Mouse (Mus musculus): ENCODE data around the gene Ceacam9. TPM values are rescaled to one million over a fixed set of nuclear protein-coding genes. Genes with fewer than 3 reads are reported as not detected.

The Ceacam9 gene
- polyA plus RNA-seq, 1 experiment from 2014 or later: not detected

DNA sequence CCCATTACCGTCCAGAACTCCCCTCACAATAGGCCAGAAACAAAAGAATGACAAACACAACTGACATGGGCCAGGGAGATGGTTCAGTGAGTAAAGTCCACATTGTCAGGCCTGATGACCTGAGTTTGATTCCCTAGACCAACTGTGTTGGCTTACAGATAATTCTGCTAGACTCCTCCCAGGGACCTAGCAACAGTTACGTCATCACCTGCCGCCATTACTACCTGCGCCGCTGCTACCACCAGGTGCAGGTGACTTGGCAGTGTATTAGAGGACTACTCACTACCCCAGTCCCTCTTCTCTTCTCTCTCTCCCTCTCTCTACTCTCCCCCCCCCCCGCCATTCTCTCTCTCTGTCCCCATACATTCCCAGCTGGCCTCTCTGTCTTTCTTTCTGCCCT lies 9.1 kb downstream of the Ceacam9 start:
- Histone ChIP-seq H3K4me2 (ENCODE audit: low read depth) (no peak overlapping the region), H3K9ac (ENCODE audit: low read length) (no peak overlapping the region), H3K4me1 (ENCODE audit: control insufficient read depth, insufficient read depth, low read length) (no peaks in the 10 kb centered on the region), H3K27ac (ENCODE audit: low read depth, low read length) (no peak overlapping the region), H3K9me3 (ENCODE audit: control insufficient read depth, low read length) (no peaks in the 10 kb centered on the region), H3K36me3 (ENCODE audit: control insufficient read depth, insufficient read depth, low read length) (no peaks in the 10 kb centered on the region), H3K4me3 (ENCODE audit: low read depth, low read length) (no peak overlapping the region), H3K27me3 (ENCODE audit: control insufficient read depth, insufficient read depth, low read length) (no peaks in the 10 kb centered on the region)
- 94% methylated on average over 5 of the region's 6 CpGs for WGBS
- DNase-seq (ENCODE audit: low spot score) (no peak), ATAC-seq (ENCODE audit: insufficient read depth, low FRiP score, low TSS enrichment) (no peak)

DNA sequence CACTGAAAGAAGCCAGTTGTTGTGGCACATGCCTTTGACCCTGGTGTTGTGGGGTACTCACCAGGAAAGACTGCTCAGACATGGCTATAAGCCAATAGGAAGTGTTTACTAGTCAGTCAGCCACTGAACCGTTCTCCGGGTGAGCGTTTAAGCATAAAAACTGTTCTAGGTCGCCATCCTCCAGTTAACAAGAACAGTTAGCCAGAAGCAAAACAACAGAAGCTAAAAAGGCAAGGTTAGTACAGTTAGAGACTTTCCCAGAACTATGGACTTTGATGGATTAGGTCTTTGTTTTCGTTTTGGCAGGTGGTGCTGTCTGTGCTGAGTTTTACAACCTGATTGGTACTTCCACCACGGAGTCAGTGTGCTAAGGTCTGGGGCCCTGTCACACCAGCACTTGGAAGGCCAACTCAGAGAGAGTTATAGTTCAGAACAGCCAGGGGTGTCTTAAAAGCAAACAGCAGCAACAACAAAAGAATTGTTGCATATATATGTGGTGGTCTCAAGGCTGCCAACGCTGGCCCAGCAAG lies 10.2 kb downstream of the Ceacam9 start:
- no peak overlapping the region for H3K27ac ChIP-seq (ENCODE audit: low read depth, low read length)
- no peak for ATAC-seq (ENCODE audit: insufficient read depth, low FRiP score, low TSS enrichment)

DNA sequence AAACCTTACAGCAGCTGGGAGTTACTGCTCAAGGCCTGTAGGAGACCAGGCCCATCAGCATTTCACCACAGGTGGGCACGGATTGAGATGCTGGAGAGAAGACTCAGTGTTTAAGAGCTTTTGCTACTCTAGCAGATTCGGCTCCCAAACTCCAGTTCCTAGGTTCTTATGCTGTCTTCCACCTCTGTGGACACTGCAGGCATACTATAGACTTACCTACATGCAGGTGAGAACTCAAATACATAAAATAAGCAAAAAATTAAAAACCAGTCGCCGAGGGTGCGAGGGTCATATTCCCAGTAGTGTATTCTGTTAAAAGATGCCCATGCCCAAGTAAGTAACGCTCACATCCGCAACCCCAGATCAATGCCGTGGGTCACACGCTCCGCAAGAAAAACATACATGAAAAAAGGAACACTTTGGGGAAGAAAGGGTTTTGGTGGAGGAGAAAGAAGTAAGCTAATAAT lies 15.9 kb downstream of the Ceacam9 start:
- Histone ChIP-seq H3K27ac (ENCODE audit: low read depth, low read length) (no peak overlapping the region), H3K4me3 (ENCODE audit: low read depth, low read length) (peak overlapping the region; percentile 74; the same call in 1 of the 2 replicates), H3K4me1 (ENCODE audit: control insufficient read depth, insufficient read depth, low read length) (peaks cover 6% of the 10 kb centered on the region), H3K4me2 (ENCODE audit: low read depth) (peak overlapping the region; percentile 32), H3K9me3 (ENCODE audit: control insufficient read depth, low read length) (no peaks in the 10 kb centered on the region), H3K9ac (ENCODE audit: low read length) (no peak overlapping the region), H3K36me3 (ENCODE audit: control insufficient read depth, insufficient read depth, low read length) (no peaks in the 10 kb centered on the region), H3K27me3 (ENCODE audit: control insufficient read depth, insufficient read depth, low read length) (no peaks in the 10 kb centered on the region)
- no peak for DNase-seq (ENCODE audit: low spot score)
- 41% methylated on average over 10 of the region's 10 CpGs for WGBS
- ATAC-seq (ENCODE audit: insufficient read depth, low FRiP score, low TSS enrichment): peak; percentile 28; the same call in 1 of the 2 replicates

More for the DNA sequence above, 10.2 kb downstream of the Ceacam9 start:
- Histone ChIP-seq H3K4me2 (ENCODE audit: low read depth) (no peak overlapping the region), H3K36me3 (ENCODE audit: control insufficient read depth, insufficient read depth, low read length) (no peaks in the 10 kb centered on the region), H3K4me3 (ENCODE audit: low read depth, low read length) (no peak overlapping the region), H3K27me3 (ENCODE audit: control insufficient read depth, insufficient read depth, low read length) (no peaks in the 10 kb centered on the region), H3K9me3 (ENCODE audit: control insufficient read depth, low read length) (no peaks in the 10 kb centered on the region), H3K9ac (ENCODE audit: low read length) (no peak overlapping the region), H3K4me1 (ENCODE audit: control insufficient read depth, insufficient read depth, low read length) (no peaks in the 10 kb centered on the region)
- WGBS: 38% methylated on average over 7 of the region's 7 CpGs
- DNase-seq (ENCODE audit: low spot score): no peak

DNA sequence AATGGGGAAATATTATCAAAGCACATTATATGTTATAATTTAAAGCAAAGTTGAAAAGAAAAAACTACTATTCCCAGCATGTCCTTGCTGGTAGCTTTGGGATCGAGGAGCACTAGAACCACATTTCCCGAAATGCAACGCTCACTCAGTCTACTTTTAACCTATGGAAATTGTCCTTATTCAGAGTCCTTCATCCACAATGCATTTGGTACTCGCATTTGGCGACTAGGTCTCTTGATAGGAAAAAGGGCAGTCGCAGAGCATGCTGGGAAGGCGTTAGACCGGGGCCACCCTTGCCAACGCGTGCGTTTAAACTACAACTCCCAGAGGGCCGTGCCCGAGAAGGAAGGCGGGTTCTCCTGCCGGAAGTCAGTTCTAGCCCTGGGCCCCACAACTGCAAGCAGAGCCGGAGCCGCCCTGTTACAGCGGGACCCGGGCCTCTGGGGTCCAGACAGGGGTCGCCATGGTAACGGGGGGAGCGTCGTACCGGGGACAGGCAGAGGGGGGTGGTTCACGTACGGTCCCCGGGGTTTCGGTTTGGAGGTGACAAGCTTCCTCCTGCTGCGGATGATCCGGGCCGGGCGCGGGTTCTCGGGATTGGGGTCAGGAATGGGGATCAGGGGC lies 16.5 kb downstream of the Ceacam9 start, which contains the start of gene Ap2s1:
Gene Ap2s1, plus strand, starts transcription at position 338 of the 624 bp plus-strand sequence.
- no peaks in the 10 kb centered on the region; the same call in 1 of the 2 replicates for H3K36me3 ChIP-seq (ENCODE audit: control insufficient read depth, insufficient read depth, low read length)
- peak; percentile 98 for ATAC-seq (ENCODE audit: insufficient read depth, low FRiP score, low TSS enrichment)
- peak; percentile 97 for DNase-seq (ENCODE audit: low spot score)
- H3K4me1 ChIP-seq (ENCODE audit: control insufficient read depth, insufficient read depth, low read length): peaks cover 6% of the 10 kb centered on the region
- under 1% methylated on average over 34 of the region's 34 CpGs for WGBS
- peak within 1 kb of the TSS; percentile 70 for H3K9ac ChIP-seq (ENCODE audit: low read length)
- H3K4me2 ChIP-seq (ENCODE audit: low read depth): peak within 1 kb of the TSS; percentile 55
- H3K27me3 ChIP-seq (ENCODE audit: control insufficient read depth, insufficient read depth, low read length): no peaks in the 10 kb centered on the region
- H3K27ac ChIP-seq (ENCODE audit: low read depth, low read length): no peak within 1 kb of the TSS
- H3K9me3 ChIP-seq (ENCODE audit: control insufficient read depth, low read length): no peaks in the 10 kb centered on the region
- H3K4me3 ChIP-seq (ENCODE audit: low read depth, low read length): peak within 1 kb of the TSS; percentile 74

DNA sequence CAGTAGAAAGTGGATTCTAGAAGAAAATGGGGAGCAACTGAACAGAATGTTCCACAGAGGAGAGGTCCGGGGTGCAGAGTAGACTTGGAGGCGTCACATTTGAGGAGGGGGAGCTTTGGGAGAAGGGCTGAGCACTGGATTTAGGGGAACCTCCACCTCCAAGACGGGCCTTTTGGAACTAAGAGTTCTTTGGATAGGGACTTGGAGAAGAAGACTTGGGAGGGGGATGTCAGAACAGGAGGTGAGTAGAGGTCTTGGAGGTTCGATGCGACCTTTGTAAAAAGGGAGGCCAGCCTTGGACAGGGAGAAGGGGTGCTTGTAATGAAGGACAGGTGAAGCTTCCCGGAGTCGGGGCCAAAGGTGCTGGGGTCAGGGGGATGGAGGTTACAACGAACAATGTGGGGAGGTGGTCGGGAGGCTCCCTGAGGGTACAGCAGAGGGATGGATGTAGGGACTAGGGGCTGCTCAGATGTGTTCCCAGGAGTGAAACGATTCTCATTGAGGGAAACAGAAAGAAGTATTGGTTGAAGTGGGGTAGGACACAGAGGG lies 17.4 kb downstream of the Ceacam9 start:
- peak overlapping the region; percentile 55 for H3K4me2 ChIP-seq (ENCODE audit: low read depth)
- DNase-seq (ENCODE audit: low spot score) (no peak), ATAC-seq (ENCODE audit: insufficient read depth, low FRiP score, low TSS enrichment) (0 out of 2 replicates have a peak, but pooled peaks have one; percentile 6)
- WGBS: 64% methylated on average over 10 of the region's 10 CpGs
- no peak overlapping the region for H3K27ac ChIP-seq (ENCODE audit: low read depth, low read length)
- H3K27me3 ChIP-seq (ENCODE audit: control insufficient read depth, insufficient read depth, low read length): no peaks in the 10 kb centered on the region
- peak overlapping the region; percentile 74 for H3K4me3 ChIP-seq (ENCODE audit: low read depth, low read length)
- H3K36me3 ChIP-seq (ENCODE audit: control insufficient read depth, insufficient read depth, low read length): peaks cover 4% of the 10 kb centered on the region; the same call in 1 of the 2 replicates
- H3K9ac ChIP-seq (ENCODE audit: low read length): peak overlapping the region; percentile 70
- H3K9me3 ChIP-seq (ENCODE audit: control insufficient read depth, low read length): no peaks in the 10 kb centered on the region
- peaks cover 6% of the 10 kb centered on the region for H3K4me1 ChIP-seq (ENCODE audit: control insufficient read depth, insufficient read depth, low read length)

DNA sequence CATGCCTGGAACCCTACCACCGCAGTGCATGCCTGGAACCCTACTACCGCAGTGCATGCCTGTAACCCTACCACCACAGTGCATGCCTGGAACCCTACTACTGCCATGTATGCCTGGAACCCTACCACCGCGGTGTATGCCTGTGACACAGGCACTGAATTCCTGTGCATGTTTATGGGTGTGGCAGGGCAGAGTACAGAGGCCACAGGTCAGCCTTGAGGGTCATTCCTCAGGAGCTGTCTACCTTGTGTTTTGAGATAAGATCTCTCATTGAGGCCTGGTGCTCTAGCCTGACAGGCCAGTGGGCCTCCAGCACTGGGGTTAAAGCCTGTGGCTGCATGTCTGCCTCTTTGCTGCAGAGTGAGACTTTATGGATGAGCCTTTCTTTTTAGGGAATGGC lies 23.6 kb downstream of the Ceacam9 start:
- Histone ChIP-seq H3K27me3 (ENCODE audit: control insufficient read depth, insufficient read depth, low read length) (no peaks in the 10 kb centered on the region), H3K9ac (ENCODE audit: low read length) (no peak overlapping the region), H3K4me2 (ENCODE audit: low read depth) (no peak overlapping the region), H3K4me3 (ENCODE audit: low read depth, low read length) (no peak overlapping the region), H3K4me1 (ENCODE audit: control insufficient read depth, insufficient read depth, low read length) (no peaks in the 10 kb centered on the region), H3K36me3 (ENCODE audit: control insufficient read depth, insufficient read depth, low read length) (peaks cover 4% of the 10 kb centered on the region), H3K27ac (ENCODE audit: low read depth, low read length) (no peak overlapping the region), H3K9me3 (ENCODE audit: control insufficient read depth, low read length) (no peaks in the 10 kb centered on the region)
- DNase-seq (ENCODE audit: low spot score) (no peak), ATAC-seq (ENCODE audit: insufficient read depth, low FRiP score, low TSS enrichment) (no peak)
- WGBS: 91% methylated on average over 4 of the region's 4 CpGs

DNA sequence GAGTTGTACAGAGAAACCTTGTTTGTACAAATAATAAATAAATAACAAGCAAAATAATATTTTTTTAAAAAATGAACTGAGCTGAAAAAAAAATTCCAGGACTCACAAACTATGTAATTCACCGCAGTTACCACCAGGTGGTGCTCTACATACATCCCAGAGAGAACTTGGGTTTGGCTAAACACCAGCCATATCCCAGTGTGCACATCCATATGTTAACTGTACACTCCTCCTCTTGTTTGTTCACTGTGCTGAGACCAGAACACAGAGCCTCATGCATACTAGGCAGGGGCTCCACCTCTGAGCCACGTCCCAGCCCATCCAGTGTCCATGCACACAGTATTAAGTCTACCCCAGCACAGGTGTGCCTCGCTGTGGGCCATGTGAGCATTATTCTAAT lies 24.4 kb downstream of the Ceacam9 start:
- no peak overlapping the region for H3K4me2 ChIP-seq (ENCODE audit: low read depth)
- no peak overlapping the region for H3K9ac ChIP-seq (ENCODE audit: low read length)
- no peaks in the 10 kb centered on the region for H3K4me1 ChIP-seq (ENCODE audit: control insufficient read depth, insufficient read depth, low read length)
- H3K27me3 ChIP-seq (ENCODE audit: control insufficient read depth, insufficient read depth, low read length): no peaks in the 10 kb centered on the region
- no peaks in the 10 kb centered on the region for H3K9me3 ChIP-seq (ENCODE audit: control insufficient read depth, low read length)
- peaks cover 4% of the 10 kb centered on the region for H3K36me3 ChIP-seq (ENCODE audit: control insufficient read depth, insufficient read depth, low read length)
- no peak overlapping the region for H3K4me3 ChIP-seq (ENCODE audit: low read depth, low read length)
- ATAC-seq (ENCODE audit: insufficient read depth, low FRiP score, low TSS enrichment): no peak; the same call in 1 of the 2 replicates
- H3K27ac ChIP-seq (ENCODE audit: low read depth, low read length): no peak overlapping the region
- DNase-seq (ENCODE audit: low spot score): peak; percentile 62
- 54% methylated on average over 3 of the region's 3 CpGs for WGBS

DNA sequence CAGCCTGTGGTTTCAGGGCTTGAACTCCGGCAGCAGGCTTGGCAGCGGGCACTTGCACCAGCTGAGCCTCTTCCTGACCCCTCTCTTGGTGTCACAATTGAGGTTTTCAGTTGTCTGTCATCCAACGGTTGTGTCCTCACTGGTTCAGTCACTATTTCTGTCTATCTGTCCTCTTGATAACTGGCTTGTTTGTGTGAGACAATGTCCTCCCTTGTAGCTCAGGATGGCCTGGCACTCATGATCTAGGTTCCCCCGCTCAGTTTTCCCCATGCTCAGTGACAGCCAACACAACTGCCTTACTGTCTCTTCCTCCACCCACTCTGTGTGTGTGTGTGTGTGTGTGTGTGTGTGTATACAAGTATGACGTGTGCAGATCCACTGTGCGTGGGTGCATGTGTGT lies 25.9 kb downstream of the Ceacam9 start:
- WGBS: 93% methylated on average over 6 of the region's 6 CpGs
- H3K36me3 ChIP-seq (ENCODE audit: control insufficient read depth, insufficient read depth, low read length): peaks cover 4% of the 10 kb centered on the region

More for the DNA sequence above, 25.9 kb downstream of the Ceacam9 start:
- no peaks in the 10 kb centered on the region for H3K4me1 ChIP-seq (ENCODE audit: control insufficient read depth, insufficient read depth, low read length)
- H3K9ac ChIP-seq (ENCODE audit: low read length): no peak overlapping the region
- no peak for DNase-seq (ENCODE audit: low spot score)
- H3K27ac ChIP-seq (ENCODE audit: low read depth, low read length): no peak overlapping the region
- H3K9me3 ChIP-seq (ENCODE audit: control insufficient read depth, low read length): no peaks in the 10 kb centered on the region
- no peak for ATAC-seq (ENCODE audit: insufficient read depth, low FRiP score, low TSS enrichment)
- no peaks in the 10 kb centered on the region for H3K27me3 ChIP-seq (ENCODE audit: control insufficient read depth, insufficient read depth, low read length)
- H3K4me3 ChIP-seq (ENCODE audit: low read depth, low read length): no peak overlapping the region
- H3K4me2 ChIP-seq (ENCODE audit: low read depth): no peak overlapping the region

All from neural tube, embryonic 11.5 days (tissue).